22 mouse cellular contexts compared by ENCODE assay signal in the genomic region with DNA sequence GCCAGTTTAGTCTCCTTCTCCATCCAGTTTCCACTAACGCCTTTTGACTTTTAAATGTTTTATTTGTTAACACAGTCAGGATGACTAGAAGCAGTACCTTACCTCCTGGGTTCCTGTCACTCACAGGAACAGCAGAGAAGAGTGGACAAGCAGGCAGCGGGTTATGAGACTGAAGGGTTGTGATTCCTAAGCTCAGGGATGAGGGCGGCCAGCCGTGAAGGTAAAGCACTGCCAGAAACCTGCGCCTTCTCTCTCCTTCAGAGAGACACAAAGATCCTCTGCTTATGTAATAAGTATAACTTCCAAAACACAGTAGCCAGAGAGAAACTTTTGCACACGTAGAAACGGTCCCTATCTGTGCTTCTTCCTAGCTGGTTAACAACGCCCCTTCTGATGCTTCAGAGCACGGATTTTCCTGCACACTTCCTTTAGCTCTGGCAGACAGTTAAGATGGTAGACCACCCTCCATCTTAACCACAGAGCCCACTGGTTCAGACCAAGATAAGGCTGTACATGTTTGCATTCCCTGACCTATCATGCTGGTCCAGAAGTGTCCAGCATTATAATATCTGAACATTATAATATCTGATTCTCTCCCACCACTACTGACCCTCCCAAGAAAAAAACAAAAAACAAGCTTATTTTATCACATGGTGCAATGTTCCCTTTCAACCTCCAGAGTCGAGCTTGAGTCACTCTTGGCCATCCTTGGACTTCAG. TPM values are rescaled to one million over a fixed set of nuclear protein-coding genes. Genes with fewer than 3 reads are reported as not detected.
DNase-seq lines count a peak whose midpoint lies in the region; ATAC-seq and TF ChIP-seq lines count a peak whose summit lies in the region.
"Had no signal": no experiment of that assay in that cellular context is flagged by ENCODE, and none has a peak within 500 bp of the region (broad histone marks: within the 10 kb centered on the region; RNA-seq: fewer than 3 reads in every experiment).

No protein-coding gene starts in this region.

- no peaks in the 10 kb centered on the region for H3K27me3 ChIP-seq in heart, embryonic 13.5 days (replicated peaks)
- H3K27me3 ChIP-seq in liver, postnatal 0 days (ENCODE audit: insufficient read depth, low read length): no peaks in the 10 kb centered on the region
- no peaks in the 10 kb centered on the region for H3K27me3 ChIP-seq in liver, embryonic 11.5 days (replicated peaks; ENCODE audit: control insufficient read depth, insufficient read depth, low read length)
- H3K27me3 ChIP-seq in kidney, embryonic 16.5 days (ENCODE audit: insufficient read depth, low read length): no peaks in the 10 kb centered on the region
- H3K27me3 ChIP-seq: embryonic facial prominence, embryonic 15.5 days; hindbrain, embryonic 15.5 days; liver, embryonic 12.5 days; stomach, embryonic 15.5 days had no signal

- peak overlapping the region; percentile 56 for H3K27ac ChIP-seq in heart, embryonic 13.5 days (replicated peaks)
- H3K27ac ChIP-seq in liver, postnatal 0 days (ENCODE audit: low read depth): peak overlapping the region; percentile 11; the same call in 1 of the 2 replicates
- H3K27ac ChIP-seq in liver, embryonic 11.5 days (ENCODE audit: low read depth, low read length): no peak overlapping the region
- peak overlapping the region; percentile 84 for H3K27ac ChIP-seq in kidney, embryonic 16.5 days (ENCODE audit: low read length)
- H3K27ac ChIP-seq: forebrain, embryonic 10.5 days; midbrain, embryonic 10.5 days had no signal

- TF ChIP-seq EP300 in liver, postnatal 0 days (IDR thresholded peaks at IDR 0.05; ENCODE audit: low read depth): no peak

- no peak for TF ChIP-seq CTCF in liver, postnatal 0 days (IDR thresholded peaks at IDR 0.05; ENCODE audit: low read depth)

- no peak overlapping the region for H3K4me2 ChIP-seq in heart, embryonic 13.5 days
- H3K4me2 ChIP-seq in liver, postnatal 0 days (ENCODE audit: low read depth, low read length): no peak overlapping the region
- H3K4me2 ChIP-seq in liver, embryonic 11.5 days: no peak overlapping the region
- H3K4me2 ChIP-seq in kidney, embryonic 16.5 days (replicated peaks; ENCODE audit: low read depth, low read length): no peak overlapping the region
- H3K4me2 ChIP-seq: hindbrain, embryonic 15.5 days had no signal

- H3K9ac ChIP-seq in heart, embryonic 13.5 days: peak overlapping the region; percentile 58
- no peak overlapping the region; the same call in 1 of the 2 replicates for H3K9ac ChIP-seq in liver, postnatal 0 days (replicated peaks)
- no peak overlapping the region for H3K9ac ChIP-seq in liver, embryonic 11.5 days (ENCODE audit: low read depth, low read length)
- H3K9ac ChIP-seq in kidney, embryonic 16.5 days (replicated peaks; ENCODE audit: low read length): peak overlapping the region; percentile 45; the same call in 1 of the 2 replicates
- H3K9ac ChIP-seq: embryonic facial prominence, embryonic 15.5 days; forebrain, postnatal 0 days; hindbrain, embryonic 15.5 days; lung, embryonic 14.5 days; stomach, embryonic 15.5 days had no signal

- peaks cover 7% of the 10 kb centered on the region; the same call in 1 of the 2 replicates for H3K36me3 ChIP-seq in heart, embryonic 13.5 days
- no peaks in the 10 kb centered on the region for H3K36me3 ChIP-seq in liver, postnatal 0 days (replicated peaks; ENCODE audit: insufficient read depth, low read length)
- H3K36me3 ChIP-seq in liver, embryonic 11.5 days (ENCODE audit: control insufficient read depth, insufficient read depth, low read length): 0 out of 2 replicates have a peak, but pooled peaks cover 2% of the 10 kb centered on the region
- no peaks in the 10 kb centered on the region for H3K36me3 ChIP-seq in kidney, embryonic 16.5 days (ENCODE audit: insufficient read depth, low read length)
- H3K36me3 ChIP-seq: stomach, embryonic 15.5 days had no signal

- WGBS in heart, embryonic 13.5 days: 61% methylated on average over 10 of the region's 10 CpGs
- 58% methylated on average over 10 of the region's 10 CpGs for WGBS in liver, postnatal 0 days (ENCODE audit: insufficient replicate concordance)
- 64% methylated on average over 10 of the region's 10 CpGs for WGBS in liver, embryonic 11.5 days
- WGBS in kidney, embryonic 16.5 days: 52% methylated on average over 10 of the region's 10 CpGs

- H3K4me3 ChIP-seq in heart, embryonic 13.5 days: no peak overlapping the region
- H3K4me3 ChIP-seq in liver, postnatal 0 days (ENCODE audit: low read depth, low read length): no peak overlapping the region
- H3K4me3 ChIP-seq in liver, embryonic 11.5 days (ENCODE audit: low read depth, low read length): no peak overlapping the region
- no peak overlapping the region for H3K4me3 ChIP-seq in kidney, embryonic 16.5 days (ENCODE audit: low read length)
- H3K4me3 ChIP-seq: forebrain, embryonic 10.5 days; hindbrain, embryonic 15.5 days; midbrain, embryonic 10.5 days; stomach, embryonic 15.5 days had no signal

- peaks cover 39% of the 10 kb centered on the region for H3K4me1 ChIP-seq in heart, embryonic 13.5 days
- H3K4me1 ChIP-seq in liver, postnatal 0 days (ENCODE audit: insufficient read depth): peaks cover 22% of the 10 kb centered on the region
- H3K4me1 ChIP-seq in liver, embryonic 11.5 days (replicated peaks; ENCODE audit: control insufficient read depth, insufficient read depth, low read length): peaks cover 35% of the 10 kb centered on the region
- peaks cover 40% of the 10 kb centered on the region for H3K4me1 ChIP-seq in kidney, embryonic 16.5 days (ENCODE audit: insufficient read depth, low read length)

- DNase-seq in heart, postnatal 14 days: no peak
- no peak for DNase-seq in liver, postnatal 0 days
- DNase-seq in liver, embryonic 11.5 days (ENCODE audit: low spot score): no peak
- no peak for DNase-seq in cerebellum, adult 9-11 months
- DNase-seq: adrenal gland, adult 8-10 months; cerebellum, adult 9-10 months; forebrain, postnatal 0 days; layer of hippocampus, adult 9-11 months; lung, embryonic 14.5 days; lung, postnatal 4 days; right cerebral cortex, postnatal 25 days; thymus, adult 18-20 months had no signal

- intact Hi-C loops in heart, postnatal 14 days (cut with DNase I): loop anchor here (10.0 kb wide), 1 partner anchor 363 kb away; the partner anchor contains the start of gene Sin3a

- ATAC-seq in heart, embryonic 13.5 days (ENCODE audit: extremely low read depth, insufficient number of reproducible peaks, low FRiP score, low TSS enrichment): no peak
- ATAC-seq in liver, postnatal 0 days: no peak
- ATAC-seq in liver, embryonic 11.5 days (replicated peaks; ENCODE audit: low FRiP score): no peak
- ATAC-seq in kidney, embryonic 16.5 days (ENCODE audit: low FRiP score, low TSS enrichment): no peak
- ATAC-seq in megakaryocyte, adult 5-6 weeks (ENCODE audit: poor library complexity, severe bottlenecking): no peak
- ATAC-seq: forebrain, postnatal 0 days; intestine, postnatal 0 days; liver, embryonic 12.5 days had no signal

- H3K9me3 ChIP-seq in heart, embryonic 13.5 days: no peaks in the 10 kb centered on the region
- H3K9me3 ChIP-seq in liver, postnatal 0 days (ENCODE audit: low read length): no peaks in the 10 kb centered on the region
- no peaks in the 10 kb centered on the region for H3K9me3 ChIP-seq in liver, embryonic 11.5 days (ENCODE audit: control insufficient read depth, low read length)
- no peaks in the 10 kb centered on the region for H3K9me3 ChIP-seq in kidney, embryonic 16.5 days (ENCODE audit: low read length)
- H3K9me3 ChIP-seq: embryonic facial prominence, embryonic 15.5 days; forebrain, embryonic 10.5 days; hindbrain, embryonic 15.5 days; liver, embryonic 12.5 days; midbrain, embryonic 10.5 days; stomach, embryonic 15.5 days had no signal

RNA-seq across cellular contexts. Expression of gene Ppcdc, which starts 1.9 kb away (rescaled TPM):
- polyA plus RNA-seq in heart, embryonic 13.5 days (2015; fragmentation: Nextera tagmentation; extraction: Ambion mirVana): 15.0 and 18.7 TPM in 2 replicates
- total RNA-seq in heart, postnatal 14 days (2021): 1 to 10 TPM; 9.0 to 9.3 TPM
- polyA plus RNA-seq in liver, postnatal 0 days (2015; fragmentation: Nextera tagmentation; extraction: Ambion mirVana): 10.7 and 11.5 TPM in 2 replicates
- 19.9 and 22.0 TPM in 2 replicates for polyA plus RNA-seq in liver, embryonic 11.5 days (2014; fragmentation: Nextera tagmentation; extraction: Ambion mirVana)
- 29.7 and 30.5 TPM in 2 replicates for polyA plus RNA-seq in kidney, embryonic 16.5 days (2015; fragmentation: Nextera tagmentation; extraction: Ambion mirVana)
- 15.6 and 19.2 TPM in 2 replicates for total RNA-seq in megakaryocyte, adult 5-6 weeks (2015)
- 14.5 and 19.2 TPM in 2 replicates for total RNA-seq in megakaryocyte, adult 5-6 weeks (2017)

RNA-seq across cellular contexts. Expression of gene Scamp5, which starts 29.8 kb away (rescaled TPM):
- 9.8 and 10.0 TPM in 2 replicates for polyA plus RNA-seq in heart, embryonic 13.5 days (2015; fragmentation: Nextera tagmentation; extraction: Ambion mirVana)
- total RNA-seq in heart, postnatal 14 days (2021): 1 to 10 TPM; 7.4 to 7.7 TPM
- 6.5 and 8.4 TPM in 2 replicates for polyA plus RNA-seq in liver, postnatal 0 days (2015; fragmentation: Nextera tagmentation; extraction: Ambion mirVana)
- 9.7 and 12.8 TPM in 2 replicates for polyA plus RNA-seq in liver, embryonic 11.5 days (2014; fragmentation: Nextera tagmentation; extraction: Ambion mirVana)
- polyA plus RNA-seq in kidney, embryonic 16.5 days (2015; fragmentation: Nextera tagmentation; extraction: Ambion mirVana): 17.7 and 20.2 TPM in 2 replicates
- 0.30 and 0.33 TPM in 2 replicates for total RNA-seq in megakaryocyte, adult 5-6 weeks (2015)
- 0.04 and 0.28 TPM in 2 replicates for total RNA-seq in megakaryocyte, adult 5-6 weeks (2017)

Comparison
In these comparisons a context has a peak if more than half of its experiments do, and no peak if none do; other contexts are left out.
1. H3K9ac ChIP-seq: peak in heart, embryonic 13.5 days (single experiment) and kidney, embryonic 16.5 days (single experiment); none in liver, postnatal 0 days (single experiment) and liver, embryonic 11.5 days (single experiment).